Mouse (Mus musculus) heart, adult 2 months (tissue): ENCODE data around the gene Tbc1d23.

ENCODE experiments used
- EP300 ChIP-seq: fragments of 200-500 bp; IDR thresholded peaks from 2 replicates; pipeline ENCODE4 v1.6.1; 2011; ENCODE audit warnings: low read depth, low read length, control low read depth; ENCODE audit not compliant: insufficient read depth
- POLR2A ChIP-seq: fragments of 200-500 bp; IDR thresholded peaks from 2 replicates; pipeline ENCODE4 v1.6.1; 2011; ENCODE audit warnings: mild to moderate bottlenecking, low read depth, low read length, control low read depth; ENCODE audit not compliant: insufficient read depth

DNA sequence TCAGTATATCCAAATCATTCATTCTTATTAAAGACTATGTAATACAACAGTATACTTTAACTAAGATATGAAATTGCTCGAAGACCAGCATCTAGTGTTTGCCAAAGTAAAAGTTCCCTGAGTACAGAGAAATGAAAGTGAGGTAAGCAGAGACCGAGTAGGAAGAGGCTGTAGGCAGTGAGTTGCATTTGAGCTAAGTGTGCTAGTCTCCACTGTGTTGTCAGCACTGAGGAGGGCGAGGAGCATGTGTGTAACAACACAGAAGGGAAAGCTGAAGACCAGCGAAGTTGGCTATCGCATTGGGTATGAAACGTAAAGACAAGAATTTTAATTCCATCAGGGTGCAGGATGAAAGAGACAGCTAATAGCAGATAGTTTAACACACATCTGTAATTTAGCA is 97.7 kb downstream of the Tbc1d23 start:
- TF ChIP-seq EP300 = no peak
- TF ChIP-seq POLR2A = no peak
